Mouse (Mus musculus) G1E (cell line): ENCODE results near the gene Sdccag8.

Source experiments
- CTCF ChIP-seq: IDR thresholded peaks from 2 replicates; pipeline ENCODE4 v1.5.1; 2012; ENCODE audit warnings: low read depth, low read length, inconsistent platforms, mixed read lengths
- GATA1 ChIP-seq: IDR thresholded peaks from 2 replicates; pipeline ENCODE4 v1.6.1; 2012; ENCODE audit warnings: borderline replicate concordance, low read length, inconsistent platforms, mixed read lengths
- TAL1 ChIP-seq: conservative IDR thresholded peaks from 2 replicates; pipeline ENCODE4 v1.6.1; 2012; ENCODE audit warnings: low read depth, low read length, inconsistent platforms, mixed read lengths

- TF ChIP-seq GATA1 (no peak), CTCF (no peak), TAL1 (no peak)
These were observed 12.5 kb downstream of the Sdccag8 start for GRCm38 (mm10) chr1:176826931-176827330.
